Mouse (Mus musculus) megakaryocyte, embryonic 14.5 days (primary cell): ENCODE measurements around the gene B4galt5.

Experiments
- FLI1 ChIP-seq: IDR thresholded peaks from 2 replicates; pipeline ENCODE4 v1.6.1; 2012; ENCODE audit warnings: low read length, inconsistent platforms, mixed read lengths
- GATA1 ChIP-seq: IDR thresholded peaks from 3 replicates; pipeline ENCODE4 v1.6.1; 2012; ENCODE audit warnings: mixed read lengths, low read length, inconsistent platforms, borderline replicate concordance

- TF ChIP-seq GATA1 (no peak), FLI1 (no peak)
Observed at GRCm38 (mm10) chr2:167254185-167254584, 94.8 kb downstream of the B4galt5 start.
